Mouse (Mus musculus): ENCODE measurements at regions not wholly inside any gene's neighbourhood (a gene's known extent, or its start where the extent isn't known, plus 50 kb on each side); places are given as distances from the start of the nearest gene placed in this dataset.
"Not testable (repeated sequence)": the region's sequence is repeated elsewhere in the genome, so short reads cannot be mapped to it uniquely, and the experiment has no call there.

DNA sequence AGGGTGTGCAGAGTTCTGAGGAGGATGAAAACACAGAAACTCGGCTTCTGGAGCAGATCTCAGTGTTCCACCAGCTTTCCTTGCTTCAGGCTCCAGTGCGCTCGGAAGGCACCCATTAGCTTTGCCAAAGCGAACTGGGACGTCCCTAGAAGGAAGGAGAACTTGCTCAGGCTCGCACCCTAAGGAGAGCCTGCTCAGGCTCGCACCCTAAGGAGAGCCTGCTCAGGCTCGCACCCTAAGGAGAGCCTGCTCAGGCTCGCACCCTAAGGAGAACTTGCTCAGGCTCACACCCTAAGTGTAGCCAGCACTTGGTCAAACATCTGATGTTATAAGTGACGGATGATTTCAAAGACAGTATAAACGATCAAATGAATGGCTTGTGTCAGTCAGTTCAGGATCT, 74.9 kb upstream of the Ptgfr start:
- TF ChIP-seq EP300, CTCF (IDR thresholded peaks at IDR 0.05; ENCODE audit: low read depth): not testable (repeated sequence)

All from liver, embryonic 14.5 days (tissue).